Comparison of ENCODE assay signal across 24 mouse cellular contexts in the genomic region with DNA sequence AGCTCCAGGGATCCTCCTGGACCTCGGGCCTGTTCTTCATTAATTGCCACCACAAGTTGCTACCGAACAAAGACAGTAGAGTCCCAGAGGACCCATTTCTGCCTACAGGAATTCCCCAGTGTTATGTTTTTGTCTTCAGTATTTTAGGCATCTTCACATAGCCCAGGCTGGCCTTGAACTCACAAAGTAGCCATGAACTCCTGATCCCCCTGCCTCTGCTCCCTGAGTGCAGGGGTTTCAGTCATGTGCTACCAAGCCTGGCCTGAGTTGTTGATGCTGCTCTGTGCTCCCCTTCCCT. TPM values are rescaled to one million over a fixed set of nuclear protein-coding genes. Genes with fewer than 3 reads are reported as not detected.
DNase-seq lines count a peak whose midpoint lies in the region; ATAC-seq lines count a peak whose summit lies in the region.
"Had no signal": no experiment of that assay in that cellular context is flagged by ENCODE, and none has a peak within 500 bp of the region (broad histone marks: within the 10 kb centered on the region; RNA-seq: fewer than 3 reads in every experiment).

No protein-coding gene starts in this region.

- H3K9me3 ChIP-seq in embryonic facial prominence, embryonic 15.5 days (replicated peaks): no peaks in the 10 kb centered on the region
- H3K9me3 ChIP-seq in embryonic facial prominence, embryonic 10.5 days: no peaks in the 10 kb centered on the region
- no peaks in the 10 kb centered on the region for H3K9me3 ChIP-seq in heart, embryonic 10.5 days
- no peaks in the 10 kb centered on the region for H3K9me3 ChIP-seq in midbrain, embryonic 10.5 days (replicated peaks)
- no peaks in the 10 kb centered on the region for H3K9me3 ChIP-seq in midbrain, embryonic 14.5 days (ENCODE audit: control insufficient read depth, low read length)
- H3K9me3 ChIP-seq: embryonic facial prominence, embryonic 12.5 days; G1E; heart, embryonic 15.5 days; hindbrain, embryonic 13.5 days had no signal

- WGBS in embryonic facial prominence, embryonic 15.5 days: 45% methylated on average over 2 of the region's 2 CpGs
- 62% methylated on average over 2 of the region's 2 CpGs for WGBS in embryonic facial prominence, embryonic 10.5 days
- 73% methylated on average over 2 of the region's 2 CpGs for WGBS in heart, embryonic 10.5 days
- WGBS in midbrain, embryonic 10.5 days: 86% methylated on average over 2 of the region's 2 CpGs
- 70% methylated on average over 2 of the region's 2 CpGs for WGBS in midbrain, embryonic 14.5 days

- peak overlapping the region; percentile 35; the same call in 1 of the 2 replicates for H3K27ac ChIP-seq in embryonic facial prominence, embryonic 15.5 days (replicated peaks)
- H3K27ac ChIP-seq in embryonic facial prominence, embryonic 10.5 days (replicated peaks): no peak overlapping the region
- peak overlapping the region; percentile 80; the same call in 1 of the 2 replicates for H3K27ac ChIP-seq in heart, embryonic 10.5 days
- H3K27ac ChIP-seq in midbrain, embryonic 10.5 days (replicated peaks): 0 out of 2 replicates have a peak overlapping the region, but pooled peaks have one; percentile 42
- H3K27ac ChIP-seq in midbrain, embryonic 14.5 days (replicated peaks; ENCODE audit: low read depth, low read length): no peak overlapping the region
- H3K27ac ChIP-seq: heart, embryonic 15.5 days had no signal

- no peak for ATAC-seq in embryonic facial prominence, embryonic 15.5 days (ENCODE audit: insufficient number of reproducible peaks, low FRiP score, low TSS enrichment, low read depth)
- no peak for ATAC-seq in midbrain, embryonic 14.5 days (ENCODE audit: low FRiP score, low TSS enrichment)
- ATAC-seq: forebrain, embryonic 14.5 days; forebrain, postnatal 0 days; inflammation-experienced regulatory T-cells, adult 6 months; intestine, embryonic 16.5 days; Patski had no signal

- H3K9ac ChIP-seq in embryonic facial prominence, embryonic 15.5 days: no peak overlapping the region
- no peak overlapping the region for H3K9ac ChIP-seq in midbrain, embryonic 14.5 days (replicated peaks; ENCODE audit: low read length)
- H3K9ac ChIP-seq: embryonic facial prominence, embryonic 12.5 days; forebrain, postnatal 0 days had no signal

- no peaks in the 10 kb centered on the region for H3K27me3 ChIP-seq in embryonic facial prominence, embryonic 15.5 days
- no peaks in the 10 kb centered on the region for H3K27me3 ChIP-seq in embryonic facial prominence, embryonic 10.5 days (replicated peaks; ENCODE audit: low read depth, poor library complexity, severe bottlenecking)
- H3K27me3 ChIP-seq in heart, embryonic 10.5 days (ENCODE audit: insufficient read depth, poor library complexity, severe bottlenecking): no peaks in the 10 kb centered on the region; the same call in 1 of the 2 replicates
- no peaks in the 10 kb centered on the region for H3K27me3 ChIP-seq in midbrain, embryonic 10.5 days (ENCODE audit: low read depth, poor library complexity, severe bottlenecking)
- H3K27me3 ChIP-seq in midbrain, embryonic 14.5 days (ENCODE audit: control insufficient read depth, insufficient read depth, low read length): no peaks in the 10 kb centered on the region
- H3K27me3 ChIP-seq: embryonic facial prominence, embryonic 12.5 days; heart, embryonic 15.5 days; hindbrain, embryonic 13.5 days; Patski had no signal

- peaks cover 35% of the 10 kb centered on the region for H3K4me1 ChIP-seq in embryonic facial prominence, embryonic 15.5 days
- H3K4me1 ChIP-seq in embryonic facial prominence, embryonic 10.5 days: peaks cover 39% of the 10 kb centered on the region
- H3K4me1 ChIP-seq in heart, embryonic 10.5 days: peaks cover 43% of the 10 kb centered on the region
- H3K4me1 ChIP-seq in midbrain, embryonic 10.5 days: peaks cover 22% of the 10 kb centered on the region
- H3K4me1 ChIP-seq in midbrain, embryonic 14.5 days (ENCODE audit: control insufficient read depth, insufficient read depth, low read length): 0 out of 2 replicates have a peak, but pooled peaks cover 6% of the 10 kb centered on the region

- H3K4me2 ChIP-seq in embryonic facial prominence, embryonic 15.5 days (replicated peaks): no peak overlapping the region
- no peak overlapping the region for H3K4me2 ChIP-seq in midbrain, embryonic 14.5 days (ENCODE audit: low read length)
- H3K4me2 ChIP-seq: embryonic facial prominence, embryonic 12.5 days; heart, embryonic 15.5 days; hindbrain, embryonic 13.5 days had no signal

- no peak for DNase-seq in embryonic facial prominence, embryonic 10.5 days (ENCODE audit: low spot score)
- DNase-seq in heart, embryonic 10.5 days (ENCODE audit: low spot score): no peak
- no peak for DNase-seq in heart, postnatal 10 days
- DNase-seq in midbrain, embryonic 10.5 days (ENCODE audit: low spot score): no peak
- DNase-seq in midbrain, embryonic 14.5 days: no peak
- DNase-seq in kidney, postnatal 4 days: no peak
- DNase-seq: adrenal gland, postnatal 10 days; adrenal gland, postnatal 36 days; cerebellum, adult 18-20 months; cerebellum, adult 9-10 months; forebrain, postnatal 0 days; gastrocnemius, adult 2 months; gastrocnemius, postnatal 14 days; heart, adult 18-20 months had no signal

- H3K36me3 ChIP-seq in embryonic facial prominence, embryonic 15.5 days: no peaks in the 10 kb centered on the region
- no peaks in the 10 kb centered on the region for H3K36me3 ChIP-seq in embryonic facial prominence, embryonic 10.5 days (replicated peaks)
- H3K36me3 ChIP-seq in heart, embryonic 10.5 days: no peaks in the 10 kb centered on the region
- H3K36me3 ChIP-seq in midbrain, embryonic 10.5 days: no peaks in the 10 kb centered on the region
- no peaks in the 10 kb centered on the region for H3K36me3 ChIP-seq in midbrain, embryonic 14.5 days (ENCODE audit: control insufficient read depth, insufficient read depth, low read length)
- H3K36me3 ChIP-seq: embryonic facial prominence, embryonic 12.5 days; heart, embryonic 15.5 days; hindbrain, embryonic 13.5 days had no signal

- H3K4me3 ChIP-seq in embryonic facial prominence, embryonic 15.5 days (replicated peaks): no peak overlapping the region
- H3K4me3 ChIP-seq in embryonic facial prominence, embryonic 10.5 days: no peak overlapping the region
- no peak overlapping the region for H3K4me3 ChIP-seq in heart, embryonic 10.5 days
- no peak overlapping the region for H3K4me3 ChIP-seq in midbrain, embryonic 10.5 days
- no peak overlapping the region for H3K4me3 ChIP-seq in midbrain, embryonic 14.5 days (replicated peaks; ENCODE audit: low read depth, low read length)
- H3K4me3 ChIP-seq: embryonic facial prominence, embryonic 12.5 days; erythroblast, embryonic 14.5 days; gastrocnemius, adult 2 months; heart, embryonic 15.5 days; hindbrain, embryonic 13.5 days had no signal

- intact Hi-C loops in heart, postnatal 10 days (cut with DNase I): no loop called here

RNA-seq across cellular contexts. Expression of a gene that starts 26.8 kb away (rescaled TPM):
- 347 and 357 TPM in 2 replicates for polyA plus RNA-seq in embryonic facial prominence, embryonic 15.5 days (2015; fragmentation: Nextera tagmentation; extraction: Ambion mirVana)
- 26.0 and 27.5 TPM in 2 replicates for polyA plus RNA-seq in embryonic facial prominence, embryonic 10.5 days (2016; fragmentation: Nextera tagmentation; extraction: Ambion mirVana)
- 31.3 and 33.1 TPM in 2 replicates for polyA plus RNA-seq in heart, embryonic 10.5 days (2016; fragmentation: Nextera tagmentation; extraction: Ambion mirVana)
- 100 to 1,000 TPM in 1 of 2 experiments, 10 to 100 TPM in 1; 46.2 to 180 TPM for total RNA-seq in heart, postnatal 10 days (2021)
- 19.1 and 24.8 TPM in 2 replicates for polyA plus RNA-seq in midbrain, embryonic 10.5 days (2016; fragmentation: Nextera tagmentation; extraction: Ambion mirVana)
- 80.8 and 109 TPM in 2 replicates for polyA plus RNA-seq in midbrain, embryonic 14.5 days (2014; fragmentation: Nextera tagmentation; extraction: Ambion mirVana)

RNA-seq across cellular contexts. Expression of a gene that starts 31.5 kb away (rescaled TPM):
- polyA plus RNA-seq in embryonic facial prominence, embryonic 15.5 days (2015; fragmentation: Nextera tagmentation; extraction: Ambion mirVana): 485 and 487 TPM in 2 replicates
- 830 and 831 TPM in 2 replicates for polyA plus RNA-seq in embryonic facial prominence, embryonic 10.5 days (2016; fragmentation: Nextera tagmentation; extraction: Ambion mirVana)
- 433 and 498 TPM in 2 replicates for polyA plus RNA-seq in heart, embryonic 10.5 days (2016; fragmentation: Nextera tagmentation; extraction: Ambion mirVana)
- total RNA-seq in heart, postnatal 10 days (2021): 100 to 1,000 TPM; 152 to 159 TPM
- polyA plus RNA-seq in midbrain, embryonic 10.5 days (2016; fragmentation: Nextera tagmentation; extraction: Ambion mirVana): 789 and 839 TPM in 2 replicates
- polyA plus RNA-seq in midbrain, embryonic 14.5 days (2014; fragmentation: Nextera tagmentation; extraction: Ambion mirVana): 486 and 559 TPM in 2 replicates

RNA-seq across cellular contexts. Expression of a gene that starts 50.0 kb away (rescaled TPM):
- 3.4 and 4.5 TPM in 2 replicates for polyA plus RNA-seq in embryonic facial prominence, embryonic 15.5 days (2015; fragmentation: Nextera tagmentation; extraction: Ambion mirVana)
- 0.09 and 0.21 TPM in 2 replicates for polyA plus RNA-seq in embryonic facial prominence, embryonic 10.5 days (2016; fragmentation: Nextera tagmentation; extraction: Ambion mirVana)
- polyA plus RNA-seq in heart, embryonic 10.5 days (2016; fragmentation: Nextera tagmentation; extraction: Ambion mirVana): 0.23 and 0.48 TPM in 2 replicates
- under 1 TPM; 0.34 to 0.87 TPM for total RNA-seq in heart, postnatal 10 days (2021)
- polyA plus RNA-seq in midbrain, embryonic 10.5 days (2016; fragmentation: Nextera tagmentation; extraction: Ambion mirVana): 0.06 and 0.47 TPM in 2 replicates
- polyA plus RNA-seq in midbrain, embryonic 14.5 days (2014; fragmentation: Nextera tagmentation; extraction: Ambion mirVana): 0.20 TPM in 1 of 2 replicates, not detected in the other
- total RNA-seq: forebrain, postnatal 0 days had no signal
- polyA plus RNA-seq: forebrain, embryonic 14.5 days; forebrain, postnatal 0 days; inflammation-experienced regulatory T-cells, adult 6 months had no signal

RNA-seq across cellular contexts. Expression of a gene that starts 56.1 kb away (rescaled TPM):
- polyA plus RNA-seq in embryonic facial prominence, embryonic 15.5 days (2015; fragmentation: Nextera tagmentation; extraction: Ambion mirVana): 111 and 122 TPM in 2 replicates
- 118 and 125 TPM in 2 replicates for polyA plus RNA-seq in embryonic facial prominence, embryonic 10.5 days (2016; fragmentation: Nextera tagmentation; extraction: Ambion mirVana)
- 92.2 and 93.7 TPM in 2 replicates for polyA plus RNA-seq in heart, embryonic 10.5 days (2016; fragmentation: Nextera tagmentation; extraction: Ambion mirVana)
- total RNA-seq in heart, postnatal 10 days (2021): 10 to 100 TPM; 53.0 to 57.2 TPM
- 115 and 130 TPM in 2 replicates for polyA plus RNA-seq in midbrain, embryonic 10.5 days (2016; fragmentation: Nextera tagmentation; extraction: Ambion mirVana)
- 74.8 and 102 TPM in 2 replicates for polyA plus RNA-seq in midbrain, embryonic 14.5 days (2014; fragmentation: Nextera tagmentation; extraction: Ambion mirVana)

Comparison
In these comparisons a context has a peak if more than half of its experiments do, and no peak if none do; other contexts are left out.
1. H3K27ac ChIP-seq: peak in embryonic facial prominence, embryonic 15.5 days (single experiment), heart, embryonic 10.5 days (single experiment) and midbrain, embryonic 10.5 days (single experiment); none in embryonic facial prominence, embryonic 10.5 days (single experiment) and midbrain, embryonic 14.5 days (single experiment).